Mouse (Mus musculus) fat pad, adult 2 months (tissue): ENCODE data around the gene Thumpd2.
A peak's percentile ranks its signal among the peaks of the same experiment; 100 is the strongest.

Experiments
- DNase-seq: peaks from one replicate; pipeline ENCODE4 v3.0.0-alpha.2; 2011; ENCODE audit warnings: low read depth, low spot score; ENCODE audit errors: extremely low read depth

Gene Thumpd2

GRCm38 (mm10) chr17:81064979-81065311 is at the start of gene Thumpd2:
Gene Thumpd2, minus strand, starts transcription at chr17:81065082.
- peak; percentile 7 for DNase-seq

- DNase-seq = no peak
These were observed 39.4 kb upstream of the Thumpd2 start for GRCm38 (mm10) chr17:81104237-81104636.

- no peak for DNase-seq
These were observed 38.0 kb upstream of the Thumpd2 start for GRCm38 (mm10) chr17:81102866-81103265.

- no peak for DNase-seq
These were observed 33.6 kb upstream of the Thumpd2 start for GRCm38 (mm10) chr17:81098444-81098843.

- no peak for DNase-seq
These were observed 31.6 kb upstream of the Thumpd2 start for GRCm38 (mm10) chr17:81096490-81096889.

- DNase-seq = no peak
These were observed 27.9 kb upstream of the Thumpd2 start for GRCm38 (mm10) chr17:81092794-81093193.

GRCm38 (mm10) chr17:81088866-81089265 is 24.0 kb upstream of the Thumpd2 start:
- DNase-seq = no peak

- DNase-seq = no peak
These were observed 22.9 kb upstream of the Thumpd2 start for GRCm38 (mm10) chr17:81087735-81088134.

- no peak for DNase-seq
These were observed 453 bp downstream of the Thumpd2 start for GRCm38 (mm10) chr17:81064279-81064978.

- no peak for DNase-seq
These were observed 1.5 kb downstream of the Thumpd2 start for GRCm38 (mm10) chr17:81063346-81063745.

GRCm38 (mm10) chr17:81062349-81062871 is 2.5 kb downstream of the Thumpd2 start:
- no peak for DNase-seq

- DNase-seq = no peak
These were observed 8.0 kb downstream of the Thumpd2 start for GRCm38 (mm10) chr17:81056796-81057381.

GRCm38 (mm10) chr17:81056035-81056434 is 8.8 kb downstream of the Thumpd2 start:
- no peak for DNase-seq

GRCm38 (mm10) chr17:81055522-81055921 is 9.4 kb downstream of the Thumpd2 start:
- DNase-seq = no peak

- DNase-seq = no peak
These were observed 11.6 kb downstream of the Thumpd2 start for GRCm38 (mm10) chr17:81053274-81053673.

GRCm38 (mm10) chr17:81047930-81048564 is 16.8 kb downstream of the Thumpd2 start:
- DNase-seq = no peak

GRCm38 (mm10) chr17:81045525-81046150 is 19.2 kb downstream of the Thumpd2 start:
- DNase-seq = no peak

- DNase-seq = no peak
These were observed 19.8 kb downstream of the Thumpd2 start for GRCm38 (mm10) chr17:81045115-81045514.

- DNase-seq = no peak
These were observed 20.5 kb downstream of the Thumpd2 start for GRCm38 (mm10) chr17:81044356-81044755.

- no peak for DNase-seq
These were observed 23.2 kb downstream of the Thumpd2 start for GRCm38 (mm10) chr17:81041662-81042061.

- DNase-seq = no peak
These were observed 26.0 kb downstream of the Thumpd2 start for GRCm38 (mm10) chr17:81038707-81039408.
